Mouse (Mus musculus): ENCODE measurements around the gene Shtn1. TPM values are rescaled to one million over a fixed set of nuclear protein-coding genes. Genes with fewer than 3 reads are reported as not detected.

Gene Shtn1
- polyA plus RNA-seq, 1 experiment = 0.10 TPM

DNA sequence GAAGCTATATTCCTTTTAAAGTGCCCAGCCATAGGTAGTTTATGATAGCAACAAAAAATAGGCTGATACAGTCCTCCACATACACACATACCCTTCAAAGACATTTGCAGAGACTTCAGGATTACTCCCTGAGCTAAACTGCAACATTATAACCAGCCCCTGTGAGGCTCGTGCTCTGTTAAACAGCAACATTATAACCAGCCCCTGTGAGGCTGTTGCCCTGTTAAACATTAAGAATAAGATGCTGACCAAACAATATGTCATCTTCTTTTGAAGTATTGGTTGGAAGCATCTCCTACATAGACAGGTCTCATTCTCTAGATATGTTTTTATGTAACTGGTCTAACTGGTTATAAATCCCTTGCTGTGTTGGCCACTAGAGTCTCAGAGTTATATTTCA is 45.7 kb downstream of the Shtn1 start:
- H3K4me3 ChIP-seq (replicated peaks) = no peak overlapping the region
- H3K36me3 ChIP-seq (replicated peaks; ENCODE audit: low read length) = no peaks in the 10 kb centered on the region
- H3K4me1 ChIP-seq = no peaks in the 10 kb centered on the region
- no peaks in the 10 kb centered on the region for H3K9me3 ChIP-seq
- peaks cover 3% of the 10 kb centered on the region for H3K27me3 ChIP-seq (replicated peaks)
- TF ChIP-seq FLI1 (IDR thresholded peaks at IDR 0.05; ENCODE audit: low read length) (no peak), GATA1 (IDR thresholded peaks at IDR 0.05; ENCODE audit: borderline replicate concordance, low read length) (no peak)

DNA sequence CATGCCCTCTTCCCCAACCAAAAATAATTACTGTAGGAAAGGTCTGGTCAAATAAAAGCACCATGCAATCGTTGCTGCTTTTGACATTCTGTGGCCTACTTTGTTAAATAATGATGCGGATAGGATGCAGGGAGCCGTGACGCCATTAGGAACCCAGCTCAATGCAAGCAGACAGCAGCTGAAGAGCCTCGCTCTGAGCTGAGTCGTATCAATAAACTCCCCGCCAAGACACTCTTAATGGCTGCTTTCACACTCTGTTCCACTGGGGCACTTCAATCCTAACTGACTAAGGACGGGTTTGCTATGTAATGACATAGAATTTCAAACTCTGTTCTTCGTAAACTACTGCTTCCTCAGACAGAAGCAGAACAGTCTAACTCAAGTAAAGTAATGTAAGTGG is 46.9 kb downstream of the Shtn1 start:
- no peaks in the 10 kb centered on the region for H3K4me1 ChIP-seq
- peaks cover 3% of the 10 kb centered on the region for H3K27me3 ChIP-seq (replicated peaks)
- no peaks in the 10 kb centered on the region for H3K9me3 ChIP-seq
- no peak overlapping the region for H3K4me3 ChIP-seq (replicated peaks)
- no peaks in the 10 kb centered on the region for H3K36me3 ChIP-seq (replicated peaks; ENCODE audit: low read length)
- TF ChIP-seq GATA1 (IDR thresholded peaks at IDR 0.05; ENCODE audit: borderline replicate concordance, low read length) (no peak), FLI1 (IDR thresholded peaks at IDR 0.05; ENCODE audit: low read length) (no peak)

DNA sequence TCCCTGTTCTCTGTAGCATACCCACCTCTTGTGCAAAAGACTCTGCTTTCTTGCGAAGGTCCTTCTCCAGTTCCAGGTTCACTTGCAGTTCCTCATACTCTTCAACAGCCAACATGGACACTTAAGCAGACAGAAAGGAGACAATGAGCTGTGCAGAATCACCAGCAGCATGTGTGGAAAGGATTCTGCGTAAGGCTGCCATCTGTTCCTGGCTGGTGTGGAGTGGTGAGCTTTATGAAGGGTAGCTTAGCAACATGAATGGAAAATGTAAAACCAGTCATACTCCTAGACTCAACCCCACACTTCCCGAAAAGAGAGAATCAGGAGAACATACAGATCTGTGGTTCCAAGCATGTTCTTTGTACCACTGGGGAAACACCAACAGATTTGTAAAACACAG is 47.8 kb downstream of the Shtn1 start:
- H3K36me3 ChIP-seq (replicated peaks; ENCODE audit: low read length) = no peaks in the 10 kb centered on the region
- peaks cover 3% of the 10 kb centered on the region for H3K27me3 ChIP-seq (replicated peaks)
- H3K9me3 ChIP-seq = no peaks in the 10 kb centered on the region
- no peak for TF ChIP-seq FLI1 (IDR thresholded peaks at IDR 0.05; ENCODE audit: low read length)
- TF ChIP-seq GATA1 (IDR thresholded peaks at IDR 0.05; ENCODE audit: borderline replicate concordance, low read length) = no peak
- H3K4me1 ChIP-seq = no peaks in the 10 kb centered on the region
- H3K4me3 ChIP-seq (replicated peaks) = no peak overlapping the region

DNA sequence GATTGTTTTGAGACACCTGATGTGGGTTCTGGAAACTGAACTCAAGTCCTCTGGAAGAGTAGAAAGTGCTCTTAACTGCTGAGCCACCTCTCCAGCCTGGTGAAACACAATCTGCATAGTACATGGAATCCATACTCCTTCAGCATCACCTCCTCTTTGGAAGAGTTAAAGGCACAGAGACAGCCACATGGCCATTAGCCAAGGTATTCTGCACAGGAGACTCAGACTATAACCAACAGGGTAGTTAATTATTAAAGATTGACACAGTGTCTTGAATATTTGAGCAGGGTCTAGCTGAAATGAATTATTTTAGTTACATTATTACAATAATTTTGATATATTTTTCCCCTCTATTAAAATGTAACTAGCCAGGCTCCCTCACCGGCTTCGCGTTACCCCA is 52.0 kb downstream of the Shtn1 start:
- peaks cover 4% of the 10 kb centered on the region; the same call in 1 of the 2 replicates for H3K4me1 ChIP-seq
- peaks cover 2% of the 10 kb centered on the region for H3K27me3 ChIP-seq (replicated peaks)
- H3K4me3 ChIP-seq (replicated peaks) = no peak overlapping the region
- H3K36me3 ChIP-seq (replicated peaks; ENCODE audit: low read length) = no peaks in the 10 kb centered on the region
- peaks cover 15% of the 10 kb centered on the region for H3K9me3 ChIP-seq
- TF ChIP-seq FLI1 (IDR thresholded peaks at IDR 0.05; ENCODE audit: low read length) = no peak
- no peak for TF ChIP-seq GATA1 (IDR thresholded peaks at IDR 0.05; ENCODE audit: borderline replicate concordance, low read length)

DNA sequence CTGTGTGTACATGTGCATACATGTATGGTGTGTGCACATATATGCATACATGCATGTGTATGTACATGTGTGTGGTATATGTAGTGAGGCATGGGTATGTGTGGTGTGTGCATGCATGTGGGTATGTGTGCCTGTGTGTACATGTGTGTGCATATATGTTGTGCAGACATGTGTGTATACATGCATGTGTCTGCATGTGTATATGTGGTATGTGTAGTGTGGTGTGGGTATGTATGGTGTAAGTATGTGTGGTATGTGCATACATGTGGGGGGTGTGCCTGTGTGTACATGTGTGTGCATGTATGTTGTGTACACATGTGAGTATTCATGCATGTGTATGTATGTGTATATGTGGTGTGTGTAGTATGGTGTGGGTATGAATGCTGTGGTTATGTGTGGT is 54.3 kb downstream of the Shtn1 start:
- Histone ChIP-seq H3K4me1 (peaks cover 4% of the 10 kb centered on the region; the same call in 1 of the 2 replicates), H3K4me3 (replicated peaks) (peak overlapping the region; percentile 74), H3K27me3 (replicated peaks) (peaks cover 2% of the 10 kb centered on the region), H3K36me3 (replicated peaks; ENCODE audit: low read length) (no peaks in the 10 kb centered on the region), H3K9me3 (peaks cover 18% of the 10 kb centered on the region)
- TF ChIP-seq FLI1 (IDR thresholded peaks at IDR 0.05; ENCODE audit: low read length) = no peak
- TF ChIP-seq GATA1 (IDR thresholded peaks at IDR 0.05; ENCODE audit: borderline replicate concordance, low read length) = no peak

DNA sequence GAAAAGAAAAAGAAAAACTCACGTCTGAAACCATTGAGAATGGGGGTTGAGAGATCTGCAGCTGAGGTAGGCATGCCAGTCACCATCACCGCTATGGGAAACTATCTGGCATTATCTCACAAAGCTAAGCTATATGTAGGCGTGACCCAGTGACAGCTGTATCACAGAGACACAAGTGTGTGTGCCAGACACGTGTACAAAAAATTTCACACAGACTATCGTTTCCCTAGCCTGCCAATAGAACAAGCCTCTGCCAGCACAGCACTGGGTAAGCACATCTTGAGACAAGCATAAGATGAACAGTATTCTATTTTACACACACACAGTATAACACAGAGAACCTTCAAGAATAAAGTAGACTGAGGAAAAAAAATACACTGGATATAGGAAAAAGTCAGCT is 65.1 kb downstream of the Shtn1 start:
- Histone ChIP-seq H3K4me1 (no peaks in the 10 kb centered on the region), H3K4me3 (replicated peaks) (no peak overlapping the region), H3K36me3 (replicated peaks; ENCODE audit: low read length) (no peaks in the 10 kb centered on the region), H3K9me3 (no peaks in the 10 kb centered on the region), H3K27me3 (replicated peaks) (peaks cover 4% of the 10 kb centered on the region)
- no peak for TF ChIP-seq FLI1 (IDR thresholded peaks at IDR 0.05; ENCODE audit: low read length)
- TF ChIP-seq GATA1 (IDR thresholded peaks at IDR 0.05; ENCODE audit: borderline replicate concordance, low read length) = no peak

DNA sequence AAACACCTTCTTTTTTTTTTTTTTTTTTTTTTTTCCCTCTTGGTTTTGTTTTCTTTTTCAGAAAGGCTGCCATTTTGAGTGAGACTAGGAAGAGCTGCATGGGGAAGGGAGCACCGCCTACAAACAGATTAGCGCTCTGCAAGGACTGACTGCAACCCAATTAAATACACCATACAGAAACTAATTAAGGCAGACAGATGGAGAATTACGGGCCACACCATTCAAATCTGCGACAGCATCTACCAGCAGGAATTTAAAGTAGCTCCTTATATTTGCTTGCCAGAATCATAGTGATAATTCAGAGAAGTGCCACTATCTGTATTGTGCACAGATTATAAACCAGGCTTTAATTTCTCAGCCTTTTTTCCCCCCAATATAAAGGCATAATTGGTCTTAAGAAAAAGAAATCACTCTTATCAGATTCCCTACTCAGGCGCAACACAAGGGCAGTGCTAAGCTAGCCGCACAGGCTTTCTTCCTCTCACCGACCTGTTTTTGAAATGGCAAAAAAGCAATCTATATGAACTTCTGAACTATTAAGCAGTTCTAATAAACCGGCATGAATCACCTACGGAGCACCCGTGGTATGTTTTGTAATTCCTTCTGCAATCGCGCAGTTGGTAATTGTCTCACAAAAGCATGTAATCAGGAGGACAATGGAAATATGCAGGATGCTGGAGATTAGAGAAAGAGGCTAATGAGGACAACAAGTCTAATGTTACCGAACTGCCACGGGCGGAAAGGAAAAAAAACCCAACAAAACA is 69.1 kb downstream of the Shtn1 start:
- Histone ChIP-seq H3K27me3 (replicated peaks) (peaks cover 6% of the 10 kb centered on the region), H3K4me3 (replicated peaks) (no peak overlapping the region), H3K4me1 (no peaks in the 10 kb centered on the region), H3K9me3 (peaks cover 7% of the 10 kb centered on the region), H3K36me3 (replicated peaks; ENCODE audit: low read length) (no peaks in the 10 kb centered on the region)
- TF ChIP-seq FLI1 (IDR thresholded peaks at IDR 0.05; ENCODE audit: low read length) (no peak), GATA1 (IDR thresholded peaks at IDR 0.05; ENCODE audit: borderline replicate concordance, low read length) (no peak)

DNA sequence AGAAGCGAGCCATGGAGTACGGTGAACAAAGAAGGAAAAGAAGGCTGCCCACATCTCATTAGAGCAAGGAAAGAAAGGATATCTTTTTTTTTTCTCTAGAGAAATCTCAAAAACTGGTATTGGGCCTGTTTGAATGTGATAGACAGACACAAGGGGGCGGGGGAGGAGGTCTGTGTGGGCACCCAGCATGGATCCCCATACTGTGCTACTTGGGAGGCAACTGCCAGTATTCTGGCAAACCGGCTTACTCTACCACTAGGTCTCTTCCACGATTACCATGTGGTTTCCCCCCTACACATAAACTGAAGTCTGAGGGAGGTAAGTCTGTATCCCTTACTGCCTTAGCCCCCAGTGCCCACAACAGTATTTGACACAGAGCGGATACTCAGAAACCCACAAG is 73.1 kb downstream of the Shtn1 start:
- Histone ChIP-seq H3K4me1 (no peaks in the 10 kb centered on the region), H3K4me3 (replicated peaks) (no peak overlapping the region), H3K27me3 (replicated peaks) (peaks cover 2% of the 10 kb centered on the region), H3K36me3 (replicated peaks; ENCODE audit: low read length) (no peaks in the 10 kb centered on the region), H3K9me3 (peaks cover 7% of the 10 kb centered on the region)
- TF ChIP-seq GATA1 (IDR thresholded peaks at IDR 0.05; ENCODE audit: borderline replicate concordance, low read length) = no peak
- no peak for TF ChIP-seq FLI1 (IDR thresholded peaks at IDR 0.05; ENCODE audit: low read length)

DNA sequence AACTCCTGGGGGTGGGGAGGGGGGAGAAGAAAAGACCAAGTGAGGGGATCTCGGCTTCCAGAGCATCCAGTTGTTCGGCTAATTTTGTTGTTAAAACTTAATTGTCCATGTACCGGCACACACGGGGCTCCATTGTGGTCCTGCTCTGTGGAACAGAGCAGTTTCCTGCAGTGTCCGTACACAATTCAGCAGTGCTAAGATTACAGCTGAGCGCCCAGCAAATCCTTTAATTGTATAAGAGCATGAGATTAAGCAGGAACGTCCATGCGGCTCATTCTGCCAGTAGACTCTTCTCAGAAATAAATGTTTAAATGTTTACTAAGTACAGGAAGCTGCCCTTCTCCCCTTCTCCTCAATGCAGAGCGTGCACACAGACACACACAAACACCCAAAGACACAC is 94.3 kb downstream of the Shtn1 start:
- TF ChIP-seq GATA1 (IDR thresholded peaks at IDR 0.05; ENCODE audit: borderline replicate concordance, low read length) = no peak
- TF ChIP-seq FLI1 (IDR thresholded peaks at IDR 0.05; ENCODE audit: low read length) = no peak
- Histone ChIP-seq H3K9me3 (no peaks in the 10 kb centered on the region), H3K36me3 (replicated peaks; ENCODE audit: low read length) (no peaks in the 10 kb centered on the region), H3K27me3 (replicated peaks) (peaks cover 11% of the 10 kb centered on the region), H3K4me1 (peaks cover 29% of the 10 kb centered on the region), H3K4me3 (replicated peaks) (no peak overlapping the region)

DNA sequence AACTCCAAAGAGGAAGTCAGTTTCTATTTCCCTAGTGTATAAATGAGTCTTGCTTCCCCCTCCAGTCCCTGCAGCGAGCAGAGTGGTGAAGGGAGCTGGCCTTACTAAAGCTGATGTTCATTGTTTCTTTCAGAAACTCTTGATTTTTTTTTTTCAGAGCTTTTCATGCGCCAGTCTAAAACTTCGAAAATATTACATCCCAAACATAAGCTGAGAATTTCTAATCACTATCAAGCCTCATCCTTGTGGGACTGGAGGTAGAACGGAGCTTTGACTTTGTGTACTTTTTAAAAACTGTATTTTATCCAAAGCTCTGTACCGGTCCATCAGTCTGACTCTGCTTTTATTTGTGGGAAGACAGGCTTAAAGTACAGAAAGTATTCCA is 95.9 kb downstream of the Shtn1 start:
- H3K36me3 ChIP-seq (replicated peaks; ENCODE audit: low read length) = no peaks in the 10 kb centered on the region
- H3K9me3 ChIP-seq = no peaks in the 10 kb centered on the region
- no peak for TF ChIP-seq GATA1 (IDR thresholded peaks at IDR 0.05; ENCODE audit: borderline replicate concordance, low read length)
- TF ChIP-seq FLI1 (IDR thresholded peaks at IDR 0.05; ENCODE audit: low read length) = no peak
- H3K27me3 ChIP-seq (replicated peaks) = peaks cover 14% of the 10 kb centered on the region
- no peak overlapping the region for H3K4me3 ChIP-seq (replicated peaks)
- peaks cover 29% of the 10 kb centered on the region for H3K4me1 ChIP-seq
